Mouse (Mus musculus) midbrain, embryonic 16.5 days (tissue): Measurements from ENCODE around the gene Atp9a. TPM values are rescaled to one million over a fixed set of nuclear protein-coding genes. Genes with fewer than 3 reads are reported as not detected.
"Not testable (repeated sequence)": the region's sequence is repeated elsewhere in the genome, so short reads cannot be mapped to it uniquely, and the experiment has no call there.

ENCODE experiments used
- ATAC-seq: fragments of 200-750 bp; cut with Nextera tagmentation; 2 replicates; pipeline ENCODE4 v1.8.0; 2017; ENCODE audit warnings: moderate TSS enrichment
- H3K27ac ChIP-seq: fragments of 300-500 bp; sonication (generic); 2 replicates; pipeline ENCODE4 v1.5.1; 2014; ENCODE audit warnings: mild to moderate bottlenecking, low read length, mixed read lengths
- H3K27me3 ChIP-seq: fragments of 300-500 bp; sonication (generic); 2 replicates; pipeline ENCODE4 v1.6.1; 2014; ENCODE audit warnings: low read depth, low read length, mixed read lengths; ENCODE audit not compliant: control insufficient read depth, insufficient read depth
- H3K36me3 ChIP-seq: fragments of 300-500 bp; sonication (generic); 2 replicates; pipeline ENCODE4 v1.6.1; 2014; ENCODE audit warnings: mild to moderate bottlenecking, low read length, moderate library complexity, mixed read lengths; ENCODE audit not compliant: control insufficient read depth, insufficient read depth
- H3K4me1 ChIP-seq: fragments of 300-500 bp; sonication (generic); 2 replicates; pipeline ENCODE4 v1.6.1; 2014; ENCODE audit warnings: mild to moderate bottlenecking, low read length, mixed read lengths; ENCODE audit not compliant: control insufficient read depth, insufficient read depth
- H3K4me2 ChIP-seq: fragments of 300-500 bp; sonication (generic); 2 replicates; pipeline ENCODE4 v1.6.1; 2014; ENCODE audit warnings: mild to moderate bottlenecking, low read length, mixed read lengths
- H3K4me3 ChIP-seq: fragments of 300-500 bp; sonication (generic); 2 replicates; pipeline ENCODE4 v1.5.1; 2014; ENCODE audit warnings: low read depth, mild to moderate bottlenecking, low read length, moderate library complexity, mixed read lengths
- H3K9ac ChIP-seq: fragments of 300-500 bp; sonication (generic); 2 replicates; pipeline ENCODE4 v1.6.1; 2014; ENCODE audit warnings: low read depth, low read length, mixed read lengths
- H3K9me3 ChIP-seq: fragments of 300-500 bp; sonication (generic); replicated peaks from 2 replicates; pipeline ENCODE4 v1.6.1; 2014; ENCODE audit warnings: mild to moderate bottlenecking, low read length, mixed read lengths; ENCODE audit not compliant: control insufficient read depth, poor library complexity, severe bottlenecking
- WGBS: fragments of 180-500 bp; shearing (Covaris S2); extraction: QIAGEN DNeasy Blood & Tissue Kit; methylation state at CpG from one replicate; pipeline ENCODE4 v1.1.7; 2014; 5-methylcytosine and 5-hydroxymethylcytosine counted together
- polyA plus RNA-seq: library from polyadenylated mRNA; unstranded; fragments of >200 nt; fragmentation: Nextera tagmentation; extraction: Ambion mirVana; gene quantifications from 2 replicates; pipeline ENCODE4 v1.2.1, GENCODE M21; 2015

Gene Atp9a
- polyA plus RNA-seq, 1 experiment from 2014 or later: 97.1 TPM

DNA sequence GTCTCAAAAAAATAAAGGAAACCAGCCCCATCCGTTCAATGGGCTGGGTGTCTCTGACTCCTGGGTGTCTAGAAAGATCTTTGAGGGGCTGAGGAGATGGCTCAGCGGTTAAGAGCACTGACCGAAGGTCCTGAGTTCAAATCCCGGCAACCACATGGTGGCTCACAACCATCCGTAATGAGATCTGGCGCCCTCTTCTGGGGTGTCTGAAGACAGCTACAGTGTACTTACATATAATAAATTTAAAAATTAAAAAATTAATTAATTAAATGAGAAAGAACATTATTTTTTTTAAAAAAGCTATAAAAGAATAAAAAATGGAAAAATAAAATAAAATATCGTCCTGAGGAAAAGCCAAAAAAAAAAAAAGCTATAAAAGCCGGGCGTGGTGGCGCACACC, 2.2 kb upstream of the Atp9a start:
- H3K4me2 ChIP-seq, H3K36me3 ChIP-seq, H3K4me1 ChIP-seq, ATAC-seq, H3K4me3 ChIP-seq, H3K9me3 ChIP-seq, H3K27me3 ChIP-seq, H3K27ac ChIP-seq, H3K9ac ChIP-seq: not testable (repeated sequence)
- 90% methylated on average over 10 of the region's 10 CpGs for WGBS

DNA sequence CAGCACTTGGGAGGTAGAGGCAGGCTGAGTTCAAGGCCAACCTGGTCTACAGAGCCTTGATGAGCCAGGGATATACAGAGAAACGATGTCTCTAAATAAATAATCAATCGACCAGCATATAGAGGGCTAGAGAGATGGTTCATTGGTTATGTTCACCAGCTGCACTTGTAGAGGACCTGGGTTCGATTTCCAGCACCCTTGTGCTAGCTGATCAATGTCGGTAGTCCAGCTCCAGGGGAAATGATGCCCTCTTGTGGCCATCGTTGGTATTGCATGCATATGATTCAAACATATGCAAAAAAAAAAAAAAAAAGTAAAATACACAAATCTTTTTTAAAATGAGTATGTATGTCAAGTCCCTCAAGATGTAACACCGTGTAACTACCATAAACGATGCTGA, 440 bp upstream of the Atp9a start:
- Histone ChIP-seq H3K4me3 (peak overlapping the region; percentile 95), H3K27ac (peak overlapping the region; percentile 99), H3K4me1 (peaks cover 5% of the 10 kb centered on the region; the same call in 1 of the 2 replicates), H3K27me3 (no peaks in the 10 kb centered on the region), H3K4me2 (peak overlapping the region; percentile 63), H3K9me3 (no peaks in the 10 kb centered on the region), H3K36me3 (no peaks in the 10 kb centered on the region), H3K9ac (no peak overlapping the region)
- ATAC-seq: no peak
- WGBS: 19% methylated on average over 7 of the region's 7 CpGs

DNA sequence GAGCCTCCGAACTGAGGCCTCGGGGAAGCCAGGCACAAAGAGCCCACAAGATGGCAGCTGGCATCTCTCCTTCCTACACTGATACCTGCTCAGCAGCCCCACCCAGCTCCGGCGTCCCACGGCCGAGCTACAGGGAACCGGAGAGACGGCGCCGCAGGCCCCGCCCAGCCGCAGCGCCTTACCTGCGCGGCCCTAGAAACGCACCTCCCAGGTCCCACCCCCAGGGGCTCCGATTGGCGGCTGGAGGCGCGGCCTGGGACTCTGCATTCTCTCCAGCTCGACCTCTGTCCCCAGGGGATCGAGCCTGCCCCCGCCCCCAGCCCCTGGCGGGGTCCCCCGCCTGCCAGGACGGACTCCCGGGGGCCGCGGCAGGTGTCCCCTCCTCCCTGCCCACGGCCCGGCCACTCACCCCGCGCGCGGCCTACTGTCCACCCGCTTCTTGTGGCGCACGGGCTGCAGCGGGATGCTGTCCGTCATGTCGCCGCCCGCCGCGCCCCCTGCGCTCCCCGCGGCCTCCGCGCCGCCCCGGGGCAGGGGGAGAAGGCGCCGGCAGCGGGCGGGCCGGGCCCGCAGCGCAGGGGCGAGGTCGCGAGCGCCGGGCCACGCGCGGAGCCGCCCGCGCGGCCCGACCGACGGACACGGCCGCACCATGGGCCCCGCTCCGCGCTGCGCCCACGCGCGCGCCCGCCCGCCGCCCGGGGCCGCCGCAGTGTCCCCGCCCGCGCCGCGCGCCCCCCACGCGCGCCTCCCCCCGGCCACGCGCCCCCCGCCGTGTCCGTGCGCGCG, 743 bp downstream of the Atp9a start:
- peak overlapping the region; percentile 93 for H3K9ac ChIP-seq
- H3K9me3 ChIP-seq: no peaks in the 10 kb centered on the region
- peak overlapping the region; percentile 63 for H3K4me2 ChIP-seq
- H3K27me3 ChIP-seq: no peaks in the 10 kb centered on the region
- H3K4me3 ChIP-seq: peak overlapping the region; percentile 95
- peaks cover 5% of the 10 kb centered on the region; the same call in 1 of the 2 replicates for H3K4me1 ChIP-seq
- under 1% methylated on average over 31 of the region's 108 CpGs for WGBS
- no peaks in the 10 kb centered on the region for H3K36me3 ChIP-seq
- peak overlapping the region; percentile 99 for H3K27ac ChIP-seq
- ATAC-seq: peak; percentile 82

DNA sequence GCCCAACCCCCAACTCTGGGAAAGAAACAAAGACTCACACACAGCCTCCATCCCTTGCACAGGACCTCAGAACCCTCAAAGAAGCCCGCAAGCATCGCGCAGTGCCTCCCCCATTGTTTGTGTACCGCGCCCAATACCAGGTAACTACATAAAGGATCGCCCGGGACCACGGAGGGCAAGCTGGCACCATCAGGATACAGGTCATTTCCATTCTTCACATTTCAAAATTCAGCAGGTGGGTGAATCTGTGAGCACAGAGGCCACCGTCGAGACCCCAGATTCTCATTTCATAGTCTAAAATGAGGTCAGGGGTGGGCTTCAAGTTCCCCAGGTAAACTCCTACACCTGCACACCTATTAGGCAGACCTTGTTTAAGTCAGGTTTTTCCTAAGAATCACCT, 1.7 kb downstream of the Atp9a start:
- H3K36me3 ChIP-seq: no peaks in the 10 kb centered on the region
- peak overlapping the region; percentile 93; the same call in 1 of the 2 replicates for H3K9ac ChIP-seq
- peak overlapping the region; percentile 95 for H3K4me3 ChIP-seq
- ATAC-seq: no peak
- peak overlapping the region; percentile 99 for H3K27ac ChIP-seq
- peak overlapping the region; percentile 63 for H3K4me2 ChIP-seq
- peaks cover 5% of the 10 kb centered on the region; the same call in 1 of the 2 replicates for H3K4me1 ChIP-seq
- WGBS: 88% methylated on average over 10 of the region's 10 CpGs
- no peaks in the 10 kb centered on the region for H3K9me3 ChIP-seq
- no peaks in the 10 kb centered on the region for H3K27me3 ChIP-seq

DNA sequence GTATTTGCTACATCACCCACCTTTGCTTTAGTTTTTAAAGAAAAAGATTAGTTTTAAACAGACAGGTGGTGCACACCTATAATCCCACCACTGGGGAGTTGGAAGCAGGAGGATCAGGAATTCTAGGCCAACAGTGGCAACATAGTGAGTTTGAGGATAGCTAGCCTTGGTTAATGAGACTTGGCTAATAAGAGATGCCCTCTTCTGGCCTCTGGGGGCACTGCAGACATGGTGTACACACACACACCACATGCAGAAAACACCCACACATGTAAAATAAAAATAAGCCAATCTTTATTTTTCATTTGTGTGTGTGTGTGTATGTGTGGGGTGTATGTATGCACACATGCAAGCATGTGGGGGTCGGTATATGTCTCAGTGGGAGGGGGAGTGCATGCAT, 3.4 kb downstream of the Atp9a start:
- Histone ChIP-seq H3K4me3 (no peak overlapping the region), H3K27ac (no peak overlapping the region), H3K9me3 (no peaks in the 10 kb centered on the region), H3K36me3 (no peaks in the 10 kb centered on the region), H3K4me1 (peaks cover 8% of the 10 kb centered on the region), H3K9ac (no peak overlapping the region), H3K4me2 (no peak overlapping the region), H3K27me3 (no peaks in the 10 kb centered on the region)
- no peak for ATAC-seq
- 100% methylated on average over 1 of the region's 1 CpGs for WGBS

DNA sequence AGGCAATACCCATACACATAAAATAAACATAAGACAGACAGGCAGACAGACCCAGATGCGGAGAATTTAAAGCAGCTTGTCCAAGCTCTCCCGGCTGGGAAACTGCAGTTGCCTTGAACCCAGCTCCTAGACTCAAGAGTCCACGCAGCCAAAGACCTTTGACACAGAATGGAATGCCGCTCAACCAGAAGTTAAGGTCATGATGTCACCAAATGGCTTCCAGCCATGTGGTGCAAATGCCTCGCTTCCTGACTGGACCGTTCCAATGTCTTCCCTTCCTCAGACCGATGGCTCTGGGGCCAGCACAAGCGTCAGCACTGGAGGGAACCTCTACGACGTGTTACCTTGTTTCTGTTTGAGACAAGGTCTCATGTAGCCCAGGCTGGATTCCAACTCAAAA, 4.3 kb downstream of the Atp9a start:
- Histone ChIP-seq H3K4me1 (peaks cover 8% of the 10 kb centered on the region), H3K27me3 (no peaks in the 10 kb centered on the region), H3K4me2 (no peak overlapping the region), H3K36me3 (no peaks in the 10 kb centered on the region), H3K4me3 (no peak overlapping the region), H3K27ac (no peak overlapping the region), H3K9ac (no peak overlapping the region), H3K9me3 (no peaks in the 10 kb centered on the region)
- WGBS: 93% methylated on average over 10 of the region's 10 CpGs
- no peak for ATAC-seq

DNA sequence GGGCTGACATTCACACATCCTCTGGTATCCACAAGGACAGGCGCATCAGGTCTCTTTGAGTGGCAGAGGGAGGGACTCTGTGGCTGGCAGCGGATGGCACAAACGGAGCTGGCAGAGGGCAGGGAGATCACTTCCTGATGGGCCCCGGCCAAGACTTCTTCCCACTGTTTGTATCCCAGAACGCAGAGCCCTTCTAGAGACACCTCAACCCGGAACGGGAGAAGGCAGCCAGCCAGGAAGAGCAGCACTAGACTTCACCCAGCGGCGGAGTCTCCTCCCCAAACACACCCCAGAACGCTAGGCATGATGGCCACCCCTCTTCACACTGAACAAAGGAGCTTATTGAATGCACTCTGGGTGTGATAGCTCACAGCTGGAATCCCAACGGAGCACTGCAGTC, 8.2 kb downstream of the Atp9a start:
- H3K9ac ChIP-seq: no peak overlapping the region
- no peak for ATAC-seq
- H3K4me3 ChIP-seq: no peak overlapping the region
- WGBS: 58% methylated on average over 11 of the region's 11 CpGs
- no peaks in the 10 kb centered on the region for H3K9me3 ChIP-seq
- no peaks in the 10 kb centered on the region for H3K27me3 ChIP-seq
- H3K4me1 ChIP-seq: peaks cover 26% of the 10 kb centered on the region
- H3K36me3 ChIP-seq: no peaks in the 10 kb centered on the region
- H3K4me2 ChIP-seq: no peak overlapping the region
- H3K27ac ChIP-seq: no peak overlapping the region

DNA sequence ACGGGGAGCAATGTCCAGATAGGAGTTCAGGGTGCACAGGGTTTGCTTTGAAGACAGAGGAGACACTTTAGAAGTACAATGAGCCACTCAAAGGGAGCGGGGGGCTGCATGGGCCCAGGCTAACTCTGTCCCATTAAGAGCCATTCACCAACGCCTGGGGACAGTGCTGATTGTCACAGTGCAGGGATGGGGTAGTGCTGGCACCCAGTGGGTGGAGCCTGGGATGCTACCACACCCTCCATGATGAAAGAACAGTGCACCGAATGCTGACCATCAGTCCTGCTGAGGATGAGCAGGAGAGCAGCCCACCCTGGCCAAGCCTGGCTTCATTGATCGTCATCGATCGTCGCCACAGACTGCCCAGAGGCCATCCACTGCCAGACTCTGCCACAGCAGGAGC, 11.0 kb downstream of the Atp9a start:
- no peaks in the 10 kb centered on the region for H3K36me3 ChIP-seq
- peak overlapping the region; percentile 25; the same call in 1 of the 2 replicates for H3K9ac ChIP-seq
- H3K4me3 ChIP-seq: no peak overlapping the region
- no peak overlapping the region for H3K4me2 ChIP-seq
- H3K9me3 ChIP-seq: no peaks in the 10 kb centered on the region
- H3K27me3 ChIP-seq: no peaks in the 10 kb centered on the region
- peaks cover 28% of the 10 kb centered on the region for H3K4me1 ChIP-seq
- 50% methylated on average over 8 of the region's 8 CpGs for WGBS
- peak; percentile 43; the same call in 1 of the 2 replicates for ATAC-seq
- H3K27ac ChIP-seq: peak overlapping the region; percentile 15; the same call in 1 of the 2 replicates

DNA sequence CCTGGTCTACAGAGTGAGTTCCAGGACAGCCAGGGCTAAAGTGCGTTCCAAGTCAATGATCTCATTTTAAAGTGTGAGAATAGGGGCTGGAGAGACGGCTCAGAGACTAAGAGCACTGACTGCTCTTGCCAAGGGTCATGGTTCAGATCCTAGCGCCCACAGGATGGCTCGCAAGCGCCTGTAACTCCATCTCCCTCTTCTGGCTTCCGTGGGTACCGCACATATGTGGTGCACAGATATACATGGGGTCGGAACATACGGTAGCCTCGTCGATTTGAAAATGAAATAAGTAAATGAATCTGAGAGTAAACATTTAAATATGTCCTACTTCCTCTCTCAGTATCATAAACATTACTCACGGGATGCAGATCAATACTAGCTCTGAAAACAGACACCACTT, 12.5 kb downstream of the Atp9a start:
- WGBS: 83% methylated on average over 12 of the region's 12 CpGs
- ATAC-seq: no peak
- Histone ChIP-seq H3K9me3 (no peaks in the 10 kb centered on the region), H3K36me3 (no peaks in the 10 kb centered on the region), H3K27me3 (no peaks in the 10 kb centered on the region), H3K27ac (no peak overlapping the region), H3K4me2 (no peak overlapping the region), H3K4me3 (no peak overlapping the region), H3K4me1 (peaks cover 34% of the 10 kb centered on the region), H3K9ac (no peak overlapping the region)
